Mouse (Mus musculus) hindbrain, embryonic 13.5 days (tissue): ENCODE measurements around the gene Nppc. TPM values are rescaled to one million over a fixed set of nuclear protein-coding genes. Genes with fewer than 3 reads are reported as not detected.
A peak's percentile ranks its signal among the peaks of the same experiment; 100 is the strongest.

Experiments used
- ATAC-seq: fragments of 200-750 bp; cut with Nextera tagmentation; 2 replicates; pipeline ENCODE4 v1.8.0; 2017; ENCODE audit warnings: moderate TSS enrichment; ENCODE audit not compliant: low FRiP score
- H3K27ac ChIP-seq: fragments of 300-500 bp; sonication (generic); 2 replicates; pipeline ENCODE4 v1.5.1; 2015; ENCODE audit warnings: inconsistent platforms, mild to moderate bottlenecking, moderate library complexity
- H3K27me3 ChIP-seq: fragments of 300-500 bp; sonication (generic); 2 replicates; pipeline ENCODE4 v1.6.1; 2015; ENCODE audit warnings: mild to moderate bottlenecking, inconsistent platforms
- H3K36me3 ChIP-seq: fragments of 300-500 bp; sonication (generic); 2 replicates; pipeline ENCODE4 v1.6.1; 2015; ENCODE audit warnings: mild to moderate bottlenecking, inconsistent platforms
- H3K4me1 ChIP-seq: fragments of 300-500 bp; sonication (generic); replicated peaks from 2 replicates; pipeline ENCODE4 v1.6.1; 2015; ENCODE audit warnings: inconsistent platforms
- H3K4me2 ChIP-seq: fragments of 300-500 bp; sonication (generic); 2 replicates; pipeline ENCODE4 v1.6.1; 2015; ENCODE audit warnings: inconsistent platforms, mild to moderate bottlenecking, moderate library complexity
- H3K4me3 ChIP-seq: fragments of 300-500 bp; sonication (generic); 2 replicates; pipeline ENCODE4 v1.5.1; 2015; ENCODE audit warnings: mild to moderate bottlenecking, inconsistent platforms
- H3K9ac ChIP-seq: fragments of 300-500 bp; sonication (generic); 2 replicates; pipeline ENCODE4 v1.6.1; 2015; ENCODE audit warnings: mild to moderate bottlenecking, inconsistent platforms
- H3K9me3 ChIP-seq: fragments of 300-500 bp; sonication (generic); 2 replicates; pipeline ENCODE4 v1.6.1; 2016; ENCODE audit warnings: inconsistent platforms
- WGBS: fragments of 180-500 bp; shearing (Covaris S2); methylation state at CpG from one replicate; pipeline ENCODE4 v1.1.7; 2015; 5-methylcytosine and 5-hydroxymethylcytosine counted together
- polyA plus RNA-seq: library from polyadenylated mRNA; unstranded; fragments of >200 nt; fragmentation: Nextera tagmentation; extraction: Ambion mirVana; gene quantifications from 2 replicates; pipeline ENCODE4 v1.2.1, GENCODE M21; 2015

Nppc gene
- polyA plus RNA-seq, 1 experiment from 2014 or later, result 25.0 TPM

- WGBS, result 76% methylated on average over 13 of the region's 13 CpGs
- Histone ChIP-seq H3K27ac (no peak overlapping the region), H3K4me2 (no peak overlapping the region), H3K36me3 (no peaks in the 10 kb centered on the region), H3K27me3 (no peaks in the 10 kb centered on the region), H3K9me3 (no peaks in the 10 kb centered on the region), H3K4me1 (no peaks in the 10 kb centered on the region), H3K4me3 (no peak overlapping the region), H3K9ac (no peak overlapping the region)
- ATAC-seq, result no peak
Measured at GRCm38 (mm10) chr1:86643101-86643809, 27.1 kb downstream of the Nppc start.

- no peaks in the 10 kb centered on the region for H3K27me3 ChIP-seq
- H3K9ac ChIP-seq, result no peak overlapping the region
- H3K4me1 ChIP-seq, result peaks cover 15% of the 10 kb centered on the region
- peak overlapping the region; percentile 41 for H3K4me2 ChIP-seq
- peak; percentile 89 for ATAC-seq
- no peak overlapping the region for H3K4me3 ChIP-seq
- H3K9me3 ChIP-seq, result no peaks in the 10 kb centered on the region
- 57% methylated on average over 6 of the region's 6 CpGs for WGBS
- H3K36me3 ChIP-seq, result no peaks in the 10 kb centered on the region
- H3K27ac ChIP-seq, result no peak overlapping the region
Measured at GRCm38 (mm10) chr1:86634751-86635359, 35.5 kb downstream of the Nppc start.

DNA sequence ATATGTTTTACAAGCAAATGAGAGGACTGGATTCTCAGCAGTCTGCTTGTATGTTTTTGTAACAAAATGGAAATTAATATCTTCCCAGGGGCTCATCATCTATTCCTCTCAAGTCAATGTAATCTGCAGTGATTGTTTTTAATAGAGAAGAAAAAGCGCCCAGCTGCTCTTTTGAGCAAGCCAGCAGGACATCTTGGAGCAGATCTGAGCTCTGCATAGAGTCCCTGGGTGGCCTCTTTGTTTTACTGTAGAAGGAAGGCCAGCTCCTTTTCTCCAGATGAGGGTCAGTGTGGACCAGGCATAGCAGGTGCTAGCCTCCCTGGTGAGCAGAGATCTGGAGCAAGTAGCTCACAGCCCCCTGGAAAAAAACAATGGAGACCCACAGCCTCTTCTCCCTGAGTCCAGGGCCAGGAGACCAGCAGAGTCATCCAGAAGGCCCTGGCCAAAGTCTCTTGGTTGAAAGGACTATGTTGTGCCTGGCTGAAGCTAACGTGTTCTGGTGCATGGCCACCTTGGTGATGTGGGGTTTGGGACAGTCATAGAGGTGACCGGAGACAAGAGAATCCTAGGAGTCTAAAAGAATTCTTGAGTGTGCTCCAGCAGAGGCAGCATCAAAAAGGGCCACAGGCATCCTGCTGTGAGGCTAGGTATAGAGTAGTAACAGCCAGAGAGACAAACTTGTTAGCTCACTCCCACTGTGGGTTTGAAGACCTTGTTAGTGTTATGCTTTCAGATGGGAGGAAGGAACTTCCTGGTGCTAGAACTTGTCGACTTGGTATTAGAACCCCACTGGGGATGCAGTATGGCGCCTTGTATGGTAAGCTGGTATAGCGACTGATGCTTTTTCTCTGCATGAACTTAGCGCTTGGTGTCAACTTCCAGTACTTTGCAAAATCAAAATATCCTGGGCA, 36.3 kb downstream of the Nppc start:
- Histone ChIP-seq H3K27ac (peak overlapping the region; percentile 72), H3K4me2 (peak overlapping the region; percentile 41), H3K27me3 (no peaks in the 10 kb centered on the region), H3K36me3 (no peaks in the 10 kb centered on the region), H3K4me3 (no peak overlapping the region), H3K9me3 (no peaks in the 10 kb centered on the region), H3K9ac (no peak overlapping the region), H3K4me1 (peaks cover 15% of the 10 kb centered on the region)
- peak; percentile 57 for ATAC-seq
- 52% methylated on average over 7 of the region's 7 CpGs for WGBS

GRCm38 (mm10) chr1:86633434-86633833, 36.9 kb downstream of the Nppc start:
- no peak overlapping the region for H3K4me3 ChIP-seq
- H3K9me3 ChIP-seq, result no peaks in the 10 kb centered on the region
- H3K36me3 ChIP-seq, result no peaks in the 10 kb centered on the region
- H3K9ac ChIP-seq, result no peak overlapping the region
- H3K4me1 ChIP-seq, result peaks cover 15% of the 10 kb centered on the region
- H3K4me2 ChIP-seq, result no peak overlapping the region
- no peaks in the 10 kb centered on the region for H3K27me3 ChIP-seq
- no peak for ATAC-seq
- peak overlapping the region; percentile 55 for H3K27ac ChIP-seq
- 58% methylated on average over 3 of the region's 3 CpGs for WGBS

- ATAC-seq, result no peak
- peak overlapping the region; percentile 55 for H3K27ac ChIP-seq
Measured at GRCm38 (mm10) chr1:86632732-86633380, 37.5 kb downstream of the Nppc start.

GRCm38 (mm10) chr1:86630527-86630926, 39.8 kb downstream of the Nppc start:
- WGBS, result 79% methylated on average over 4 of the region's 4 CpGs
- H3K4me1 ChIP-seq, result peaks cover 15% of the 10 kb centered on the region
- H3K27me3 ChIP-seq, result no peaks in the 10 kb centered on the region
- no peak overlapping the region for H3K27ac ChIP-seq
- no peaks in the 10 kb centered on the region for H3K36me3 ChIP-seq
- ATAC-seq, result no peak
- H3K4me3 ChIP-seq, result no peak overlapping the region
- no peaks in the 10 kb centered on the region for H3K9me3 ChIP-seq
- no peak overlapping the region for H3K9ac ChIP-seq
- H3K4me2 ChIP-seq, result no peak overlapping the region

More at GRCm38 (mm10) chr1:86632732-86633380, 37.5 kb downstream of the Nppc start:
- Histone ChIP-seq H3K4me1 (peaks cover 15% of the 10 kb centered on the region), H3K9me3 (no peaks in the 10 kb centered on the region), H3K4me3 (no peak overlapping the region), H3K36me3 (no peaks in the 10 kb centered on the region), H3K27me3 (no peaks in the 10 kb centered on the region), H3K9ac (no peak overlapping the region), H3K4me2 (no peak overlapping the region)
- 68% methylated on average over 6 of the region's 6 CpGs for WGBS

- Histone ChIP-seq H3K27ac (no peak overlapping the region), H3K4me3 (no peak overlapping the region), H3K27me3 (no peaks in the 10 kb centered on the region), H3K4me1 (peaks cover 15% of the 10 kb centered on the region), H3K36me3 (no peaks in the 10 kb centered on the region), H3K4me2 (no peak overlapping the region), H3K9ac (no peak overlapping the region), H3K9me3 (no peaks in the 10 kb centered on the region)
- ATAC-seq, result no peak
- WGBS, result 51% methylated on average over 4 of the region's 4 CpGs
Measured at GRCm38 (mm10) chr1:86629936-86630335, 40.4 kb downstream of the Nppc start.

- H3K4me2 ChIP-seq, result no peak overlapping the region
- H3K4me1 ChIP-seq, result peaks cover 6% of the 10 kb centered on the region
- 84% methylated on average over 3 of the region's 3 CpGs for WGBS
- H3K36me3 ChIP-seq, result no peaks in the 10 kb centered on the region
- no peak overlapping the region for H3K4me3 ChIP-seq
- no peak overlapping the region for H3K27ac ChIP-seq
- H3K9ac ChIP-seq, result no peak overlapping the region
- H3K27me3 ChIP-seq, result no peaks in the 10 kb centered on the region
- no peaks in the 10 kb centered on the region for H3K9me3 ChIP-seq
- ATAC-seq, result no peak
Measured at GRCm38 (mm10) chr1:86628270-86628669, 42.1 kb downstream of the Nppc start.

GRCm38 (mm10) chr1:86623001-86624000, 47.1 kb downstream of the Nppc start:
- Histone ChIP-seq H3K27ac (no peak overlapping the region), H3K36me3 (no peaks in the 10 kb centered on the region), H3K4me1 (0 out of 2 replicates have a peak, but pooled peaks cover 3% of the 10 kb centered on the region), H3K4me3 (no peak overlapping the region), H3K27me3 (no peaks in the 10 kb centered on the region), H3K4me2 (no peak overlapping the region), H3K9ac (no peak overlapping the region), H3K9me3 (no peaks in the 10 kb centered on the region)
- no peak for ATAC-seq
- WGBS, result 63% methylated on average over 16 of the region's 16 CpGs

DNA sequence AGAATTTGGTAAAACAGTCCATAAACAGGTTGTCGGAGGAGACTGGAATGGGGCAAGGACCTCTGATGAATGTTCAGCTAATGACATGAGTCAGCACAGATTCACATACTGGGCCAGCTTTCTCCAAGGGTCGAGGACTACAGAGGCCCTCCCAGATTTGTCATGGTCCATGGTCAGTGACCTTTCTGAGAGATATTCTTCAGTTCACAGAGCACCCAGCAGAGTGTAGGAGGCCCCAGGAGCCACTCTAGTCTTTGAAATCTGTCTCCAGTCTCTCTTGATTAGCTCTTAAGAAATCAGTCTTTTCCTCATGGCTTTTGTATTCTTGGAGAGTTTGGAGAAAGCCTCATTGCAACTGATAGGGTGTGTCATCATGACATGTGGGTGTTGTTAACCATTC, 48.1 kb downstream of the Nppc start:
- Histone ChIP-seq H3K4me2 (no peak overlapping the region), H3K9me3 (no peaks in the 10 kb centered on the region), H3K9ac (no peak overlapping the region), H3K4me1 (0 out of 2 replicates have a peak, but pooled peaks cover 3% of the 10 kb centered on the region), H3K27ac (no peak overlapping the region), H3K36me3 (no peaks in the 10 kb centered on the region), H3K4me3 (no peak overlapping the region), H3K27me3 (no peaks in the 10 kb centered on the region)
- WGBS, result 72% methylated on average over 2 of the region's 2 CpGs
- ATAC-seq, result no peak
